Mouse (Mus musculus): ENCODE measurements at regions not wholly inside any gene's neighbourhood (a gene's known extent, or its start where the extent isn't known, plus 50 kb on each side); places are given as distances from the start of the nearest gene placed in this dataset.
"Not testable (repeated sequence)": the region's sequence is repeated elsewhere in the genome, so short reads cannot be mapped to it uniquely, and the experiment has no call there.

- no peak overlapping the region for H3K4me2 ChIP-seq (replicated peaks)
- H3K9ac ChIP-seq: no peak overlapping the region
- H3K27me3 ChIP-seq (ENCODE audit: control insufficient read depth, insufficient read depth, low read length): no peaks in the 10 kb centered on the region
- ATAC-seq (ENCODE audit: low FRiP score) (peak; percentile 53; the same call in 1 of the 2 replicates), DNase-seq (ENCODE audit: low spot score) (peak; percentile 44)
- H3K9me3 ChIP-seq (ENCODE audit: control insufficient read depth, low read length): no peaks in the 10 kb centered on the region
- no peak overlapping the region for H3K4me3 ChIP-seq (replicated peaks; ENCODE audit: low read length)
- WGBS: 31% methylated on average over 5 of the region's 5 CpGs
- H3K27ac ChIP-seq: peak overlapping the region; percentile 51; the same call in 1 of the 2 replicates
- H3K36me3 ChIP-seq (replicated peaks; ENCODE audit: control insufficient read depth, insufficient read depth): no peaks in the 10 kb centered on the region
- H3K4me1 ChIP-seq (replicated peaks; ENCODE audit: control insufficient read depth, insufficient read depth, low read length): 0 out of 2 replicates have a peak, but pooled peaks cover 4% of the 10 kb centered on the region
Observed at GRCm38 (mm10) chr11:48657851-48658250, 142.3 kb upstream of the Rack1 start.

GRCm38 (mm10) chr11:48661641-48662040 lies 138.5 kb upstream of the Rack1 start:
- no peaks in the 10 kb centered on the region for H3K27me3 ChIP-seq (ENCODE audit: control insufficient read depth, insufficient read depth, low read length)
- H3K9ac ChIP-seq: no peak overlapping the region
- H3K36me3 ChIP-seq (replicated peaks; ENCODE audit: control insufficient read depth, insufficient read depth): no peaks in the 10 kb centered on the region
- no peaks in the 10 kb centered on the region for H3K9me3 ChIP-seq (ENCODE audit: control insufficient read depth, low read length)
- H3K4me2 ChIP-seq (replicated peaks): no peak overlapping the region
- H3K4me3 ChIP-seq (replicated peaks; ENCODE audit: low read length): no peak overlapping the region
- H3K4me1 ChIP-seq (replicated peaks; ENCODE audit: control insufficient read depth, insufficient read depth, low read length): 0 out of 2 replicates have a peak, but pooled peaks cover 4% of the 10 kb centered on the region
- ATAC-seq (ENCODE audit: low FRiP score) (peak; percentile 51; the same call in 1 of the 2 replicates), DNase-seq (ENCODE audit: low spot score) (no peak)
- H3K27ac ChIP-seq: no peak overlapping the region
- 40% methylated on average over 4 of the region's 4 CpGs for WGBS

- 0 out of 2 replicates have a peak, but pooled peaks have one; percentile 31 for ATAC-seq (ENCODE audit: low FRiP score)
- no peak overlapping the region for H3K4me2 ChIP-seq (replicated peaks)
- H3K9me3 ChIP-seq (ENCODE audit: control insufficient read depth, low read length): no peaks in the 10 kb centered on the region
- H3K36me3 ChIP-seq (replicated peaks; ENCODE audit: control insufficient read depth, insufficient read depth): no peaks in the 10 kb centered on the region
- no peak for DNase-seq (ENCODE audit: low spot score)
- H3K4me1 ChIP-seq (replicated peaks; ENCODE audit: control insufficient read depth, insufficient read depth, low read length): 0 out of 2 replicates have a peak, but pooled peaks cover 3% of the 10 kb centered on the region
- no peak overlapping the region for H3K27ac ChIP-seq
- H3K27me3 ChIP-seq (ENCODE audit: control insufficient read depth, insufficient read depth, low read length): no peaks in the 10 kb centered on the region
- no peak overlapping the region for H3K9ac ChIP-seq
- no peak overlapping the region for H3K4me3 ChIP-seq (replicated peaks; ENCODE audit: low read length)
- WGBS: 80% methylated on average over 3 of the region's 3 CpGs
Observed at GRCm38 (mm10) chr11:48684781-48685314, 115.3 kb upstream of the Rack1 start.

- H3K27me3 ChIP-seq (ENCODE audit: control insufficient read depth, insufficient read depth, low read length): no peaks in the 10 kb centered on the region
- H3K36me3 ChIP-seq (replicated peaks; ENCODE audit: control insufficient read depth, insufficient read depth): no peaks in the 10 kb centered on the region
- 79% methylated on average over 4 of the region's 4 CpGs for WGBS
- H3K4me3 ChIP-seq (replicated peaks; ENCODE audit: low read length): no peak overlapping the region
- ATAC-seq (ENCODE audit: low FRiP score): no peak
- no peak overlapping the region for H3K4me2 ChIP-seq (replicated peaks)
- no peaks in the 10 kb centered on the region for H3K4me1 ChIP-seq (replicated peaks; ENCODE audit: control insufficient read depth, insufficient read depth, low read length)
- H3K9me3 ChIP-seq (ENCODE audit: control insufficient read depth, low read length): no peaks in the 10 kb centered on the region
- DNase-seq (ENCODE audit: low spot score): no peak
- no peak overlapping the region for H3K27ac ChIP-seq
- no peak overlapping the region for H3K9ac ChIP-seq
Observed at GRCm38 (mm10) chr11:48690070-48690469, 110.1 kb upstream of the Rack1 start.

GRCm38 (mm10) chr11:48696352-48696751 lies 103.8 kb upstream of the Rack1 start:
- Histone ChIP-seq H3K27ac (no peak overlapping the region), H3K4me3 (replicated peaks; ENCODE audit: low read length) (no peak overlapping the region), H3K9me3 (ENCODE audit: control insufficient read depth, low read length) (no peaks in the 10 kb centered on the region), H3K27me3 (ENCODE audit: control insufficient read depth, insufficient read depth, low read length) (no peaks in the 10 kb centered on the region), H3K4me1 (replicated peaks; ENCODE audit: control insufficient read depth, insufficient read depth, low read length) (no peaks in the 10 kb centered on the region), H3K9ac (no peak overlapping the region), H3K36me3 (replicated peaks; ENCODE audit: control insufficient read depth, insufficient read depth) (no peaks in the 10 kb centered on the region), H3K4me2 (replicated peaks) (no peak overlapping the region)
- ATAC-seq (ENCODE audit: low FRiP score) (no peak), DNase-seq (ENCODE audit: low spot score) (no peak)
- WGBS: 90% methylated on average over 2 of the region's 2 CpGs

- Histone ChIP-seq H3K36me3 (replicated peaks; ENCODE audit: control insufficient read depth, insufficient read depth) (no peaks in the 10 kb centered on the region), H3K9me3 (ENCODE audit: control insufficient read depth, low read length) (no peaks in the 10 kb centered on the region), H3K4me2 (replicated peaks) (no peak overlapping the region), H3K9ac (no peak overlapping the region), H3K27me3 (ENCODE audit: control insufficient read depth, insufficient read depth, low read length) (no peaks in the 10 kb centered on the region), H3K4me3 (replicated peaks; ENCODE audit: low read length) (no peak overlapping the region), H3K27ac (no peak overlapping the region), H3K4me1 (replicated peaks; ENCODE audit: control insufficient read depth, insufficient read depth, low read length) (no peaks in the 10 kb centered on the region)
- DNase-seq (ENCODE audit: low spot score) (no peak), ATAC-seq (ENCODE audit: low FRiP score) (no peak)
Observed at GRCm38 (mm10) chr11:48697191-48697590, 102.9 kb upstream of the Rack1 start.

GRCm38 (mm10) chr11:48707192-48707591 lies 92.9 kb upstream of the Rack1 start:
- H3K4me1 ChIP-seq (replicated peaks; ENCODE audit: control insufficient read depth, insufficient read depth, low read length): no peaks in the 10 kb centered on the region
- no peaks in the 10 kb centered on the region for H3K27me3 ChIP-seq (ENCODE audit: control insufficient read depth, insufficient read depth, low read length)
- H3K27ac ChIP-seq: no peak overlapping the region
- no peak overlapping the region for H3K4me2 ChIP-seq (replicated peaks)
- H3K36me3 ChIP-seq (replicated peaks; ENCODE audit: control insufficient read depth, insufficient read depth): no peaks in the 10 kb centered on the region
- no peaks in the 10 kb centered on the region for H3K9me3 ChIP-seq (ENCODE audit: control insufficient read depth, low read length)
- ATAC-seq (ENCODE audit: low FRiP score) (no peak), DNase-seq (ENCODE audit: low spot score) (no peak)
- no peak overlapping the region for H3K9ac ChIP-seq
- 84% methylated on average over 2 of the region's 2 CpGs for WGBS
- no peak overlapping the region for H3K4me3 ChIP-seq (replicated peaks; ENCODE audit: low read length)

GRCm38 (mm10) chr11:48710972-48711371 lies 89.2 kb upstream of the Rack1 start:
- 94% methylated on average over 4 of the region's 4 CpGs for WGBS
- no peak overlapping the region for H3K9ac ChIP-seq
- no peak for DNase-seq (ENCODE audit: low spot score)
- no peak overlapping the region for H3K27ac ChIP-seq
- ATAC-seq (ENCODE audit: low FRiP score): no peak
- no peaks in the 10 kb centered on the region for H3K9me3 ChIP-seq (ENCODE audit: control insufficient read depth, low read length)
- no peaks in the 10 kb centered on the region for H3K36me3 ChIP-seq (replicated peaks; ENCODE audit: control insufficient read depth, insufficient read depth)
- H3K4me2 ChIP-seq (replicated peaks): no peak overlapping the region
- H3K4me1 ChIP-seq (replicated peaks; ENCODE audit: control insufficient read depth, insufficient read depth, low read length): no peaks in the 10 kb centered on the region
- no peaks in the 10 kb centered on the region for H3K27me3 ChIP-seq (ENCODE audit: control insufficient read depth, insufficient read depth, low read length)
- H3K4me3 ChIP-seq (replicated peaks; ENCODE audit: low read length): no peak overlapping the region

- Histone ChIP-seq H3K9ac (no peak overlapping the region), H3K27me3 (ENCODE audit: control insufficient read depth, insufficient read depth, low read length) (no peaks in the 10 kb centered on the region), H3K4me1 (replicated peaks; ENCODE audit: control insufficient read depth, insufficient read depth, low read length) (no peaks in the 10 kb centered on the region), H3K9me3 (ENCODE audit: control insufficient read depth, low read length) (no peaks in the 10 kb centered on the region), H3K4me3 (replicated peaks; ENCODE audit: low read length) (no peak overlapping the region), H3K36me3 (replicated peaks; ENCODE audit: control insufficient read depth, insufficient read depth) (no peaks in the 10 kb centered on the region), H3K4me2 (replicated peaks) (no peak overlapping the region), H3K27ac (no peak overlapping the region)
- ATAC-seq (ENCODE audit: low FRiP score): no peak
- DNase-seq (ENCODE audit: low spot score): no peak
Observed at GRCm38 (mm10) chr11:48724068-48724467, 76.1 kb upstream of the Rack1 start.

GRCm38 (mm10) chr11:48730826-48731225 lies 69.3 kb upstream of the Rack1 start:
- not testable (repeated sequence) for H3K4me3 ChIP-seq (replicated peaks; ENCODE audit: low read length); H3K4me2 ChIP-seq (replicated peaks); H3K9ac ChIP-seq; H3K9me3 ChIP-seq (ENCODE audit: control insufficient read depth, low read length); H3K27me3 ChIP-seq (ENCODE audit: control insufficient read depth, insufficient read depth, low read length); ATAC-seq (ENCODE audit: low FRiP score); H3K4me1 ChIP-seq (replicated peaks; ENCODE audit: control insufficient read depth, insufficient read depth, low read length); DNase-seq (ENCODE audit: low spot score); H3K27ac ChIP-seq; H3K36me3 ChIP-seq (replicated peaks; ENCODE audit: control insufficient read depth, insufficient read depth)
- WGBS: 88% methylated on average over 4 of the region's 4 CpGs

Data from hindbrain, embryonic 14.5 days (tissue).